Mouse (Mus musculus) testis, adult 2 months (tissue): Measurements from ENCODE around the gene Yap1.

ENCODE experiments used
- CTCF ChIP-seq: fragments of 200-500 bp; IDR thresholded peaks from 2 replicates; pipeline ENCODE4 v1.5.1; 2012; ENCODE audit warnings: low read depth, mild to moderate bottlenecking, inconsistent platforms, low read length, moderate library complexity; ENCODE audit not compliant: control insufficient read depth, insufficient read depth, insufficient replicate concordance
- POLR2A ChIP-seq: fragments of 200-500 bp; IDR thresholded peaks from 2 replicates; pipeline ENCODE4 v1.6.1; 2012; ENCODE audit warnings: low read depth, mild to moderate bottlenecking, inconsistent platforms, low read length, moderate library complexity; ENCODE audit not compliant: control insufficient read depth

GRCm38 (mm10) chr9:7884346-7884745 lies 120.0 kb downstream of the Yap1 start:
- TF ChIP-seq CTCF: no peak
- TF ChIP-seq POLR2A: no peak
